Mouse (Mus musculus) heart, adult 2 months (tissue): Measurements from ENCODE around the gene Atp2a1. TPM values are rescaled to one million over a fixed set of nuclear protein-coding genes. Genes with fewer than 3 reads are reported as not detected.

Experiments
- DNase-seq, 2 experiments: peaks; one replicate each; pipeline ENCODE4 v3.0.0; 2021
- H3K27ac ChIP-seq: fragments of 200-600 bp; 2 replicates; pipeline ENCODE4 v1.8.1; 2022
- H3K27me3 ChIP-seq: fragments of 200-500 bp; 2 replicates; pipeline ENCODE4 v1.6.1; 2012; ENCODE audit warnings: mild to moderate bottlenecking, low read length, inconsistent platforms, mixed read lengths; ENCODE audit not compliant: control insufficient read depth, insufficient read depth
- H3K36me3 ChIP-seq: fragments of 200-500 bp; 2 replicates; pipeline ENCODE4 v1.6.1; 2012; ENCODE audit warnings: low read length, inconsistent platforms; ENCODE audit not compliant: control insufficient read depth, insufficient read depth
- H3K4me1 ChIP-seq: fragments of 200-500 bp; 2 replicates; pipeline ENCODE4 v1.6.1; 2011; ENCODE audit warnings: low read length; ENCODE audit not compliant: control insufficient read depth, insufficient read depth
- H3K4me3 ChIP-seq: fragments of 200-600 bp; 2 replicates; pipeline ENCODE4 v1.8.1; 2022
- H3K79me2 ChIP-seq: fragments of 200-500 bp; replicated peaks from 2 replicates; pipeline ENCODE4 v1.6.1; 2012; ENCODE audit warnings: mild to moderate bottlenecking, inconsistent platforms, low read length, moderate library complexity, mixed read lengths; ENCODE audit not compliant: control insufficient read depth, insufficient read depth
- H3K9ac ChIP-seq: fragments of 200-500 bp; 2 replicates; pipeline ENCODE4 v1.6.1; 2012; ENCODE audit warnings: low read depth, mild to moderate bottlenecking, control low read depth, inconsistent platforms, low read length, mixed read lengths
- CTCF ChIP-seq: fragments of 200-600 bp; IDR thresholded peaks from 2 replicates; pipeline ENCODE4 v1.8.1; 2022; ENCODE audit warnings: antibody characterized with exemption, mild to moderate bottlenecking, moderate library complexity
- EP300 ChIP-seq: fragments of 200-500 bp; IDR thresholded peaks from 2 replicates; pipeline ENCODE4 v1.6.1; 2011; ENCODE audit warnings: low read depth, low read length, control low read depth; ENCODE audit not compliant: insufficient read depth
- POLR2A ChIP-seq: fragments of 200-500 bp; IDR thresholded peaks from 2 replicates; pipeline ENCODE4 v1.6.1; 2011; ENCODE audit warnings: mild to moderate bottlenecking, low read depth, low read length, control low read depth; ENCODE audit not compliant: insufficient read depth
- WGBS: fragments of 180-500 bp; shearing (Covaris S2); methylation state at CpG from one replicate; pipeline ENCODE4 v1.1.7; 2018; 5-methylcytosine and 5-hydroxymethylcytosine counted together
- intact Hi-C: fragments of 180-260 bp; cut with DNase I; formaldehyde crosslinking; loops from one replicate; pipeline ENCODE4 v1.15.1; 2025
- polyA plus RNA-seq: library from polyadenylated mRNA; depleted of rRNA; stranded (reverse); fragments of >200 nt; gene quantifications from 2 replicates; pipeline ENCODE4 v1.2.3, GENCODE M21; 2012
- total RNA-seq, 2 experiments: library from RNA; stranded (reverse); gene quantifications; 2 replicates each; pipeline ENCODE4 v1.2.3; 2021

Atp2a1 gene
- total and polyA plus RNA-seq, 3 experiments = 1.1 to 6.6 (median 1.3) TPM

- peaks cover 1% of the 10 kb centered on the region; the same call in 1 of the 2 replicates for H3K4me1 ChIP-seq
- H3K9ac ChIP-seq = no peak overlapping the region
- H3K27me3 ChIP-seq = no peaks in the 10 kb centered on the region
- 37% methylated on average over 7 of the region's 7 CpGs for WGBS
- H3K27ac ChIP-seq = no peak overlapping the region
- no peak overlapping the region for H3K4me3 ChIP-seq
- intact Hi-C loops = no loop called here
- TF ChIP-seq CTCF (no peak), EP300 (no peak), POLR2A (no peak)
- H3K36me3 ChIP-seq = no peaks in the 10 kb centered on the region
- no peaks in the 10 kb centered on the region for H3K79me2 ChIP-seq
- no peak for DNase-seq
These were observed 9.0 kb downstream of the Atp2a1 start for GRCm38 (mm10) chr7:126453861-126454260.

- Histone ChIP-seq H3K27me3 (no peaks in the 10 kb centered on the region), H3K27ac (no peak overlapping the region), H3K4me3 (no peak overlapping the region), H3K9ac (no peak overlapping the region), H3K79me2 (no peaks in the 10 kb centered on the region), H3K4me1 (no peaks in the 10 kb centered on the region), H3K36me3 (no peaks in the 10 kb centered on the region)
- WGBS = 90% methylated on average over 3 of the region's 3 CpGs
- intact Hi-C loops = no loop called here
- no peak for DNase-seq
- TF ChIP-seq POLR2A = no peak
- no peak for TF ChIP-seq EP300
- TF ChIP-seq CTCF = no peak
These were observed 10.7 kb downstream of the Atp2a1 start for GRCm38 (mm10) chr7:126452244-126452643.

- no peak overlapping the region for H3K27ac ChIP-seq
- WGBS = 85% methylated on average over 6 of the region's 6 CpGs
- H3K27me3 ChIP-seq = no peaks in the 10 kb centered on the region
- TF ChIP-seq CTCF (no peak), POLR2A (no peak), EP300 (no peak)
- H3K9ac ChIP-seq = no peak overlapping the region
- intact Hi-C loops = no loop called here
- H3K4me1 ChIP-seq = no peaks in the 10 kb centered on the region
- no peaks in the 10 kb centered on the region for H3K36me3 ChIP-seq
- no peaks in the 10 kb centered on the region for H3K79me2 ChIP-seq
- DNase-seq = no peak
- no peak overlapping the region for H3K4me3 ChIP-seq
These were observed 12.3 kb downstream of the Atp2a1 start for GRCm38 (mm10) chr7:126450641-126451040.

GRCm38 (mm10) chr7:126449991-126450390 lies 12.9 kb downstream of the Atp2a1 start:
- intact Hi-C loops = no loop called here
- 88% methylated on average over 18 of the region's 18 CpGs for WGBS

GRCm38 (mm10) chr7:126448481-126448880 lies 14.4 kb downstream of the Atp2a1 start:
- Histone ChIP-seq H3K79me2 (no peaks in the 10 kb centered on the region), H3K27ac (no peak overlapping the region), H3K27me3 (no peaks in the 10 kb centered on the region), H3K4me3 (no peak overlapping the region), H3K36me3 (no peaks in the 10 kb centered on the region), H3K4me1 (no peaks in the 10 kb centered on the region), H3K9ac (no peak overlapping the region)
- intact Hi-C loops = no loop called here
- WGBS = 87% methylated on average over 19 of the region's 19 CpGs
- DNase-seq = no peak
- TF ChIP-seq POLR2A = no peak
- TF ChIP-seq CTCF = no peak
- no peak for TF ChIP-seq EP300

More at GRCm38 (mm10) chr7:126449991-126450390, 12.9 kb downstream of the Atp2a1 start:
- Histone ChIP-seq H3K9ac (no peak overlapping the region), H3K27me3 (no peaks in the 10 kb centered on the region), H3K79me2 (no peaks in the 10 kb centered on the region), H3K4me3 (no peak overlapping the region), H3K4me1 (no peaks in the 10 kb centered on the region), H3K27ac (no peak overlapping the region), H3K36me3 (no peaks in the 10 kb centered on the region)
- TF ChIP-seq EP300 (no peak), POLR2A (no peak), CTCF (no peak)
- no peak for DNase-seq

GRCm38 (mm10) chr7:126446217-126446616 lies 16.7 kb downstream of the Atp2a1 start:
- Histone ChIP-seq H3K27ac (no peak overlapping the region), H3K4me1 (no peaks in the 10 kb centered on the region), H3K27me3 (no peaks in the 10 kb centered on the region), H3K36me3 (no peaks in the 10 kb centered on the region), H3K9ac (no peak overlapping the region), H3K4me3 (no peak overlapping the region), H3K79me2 (no peaks in the 10 kb centered on the region)
- WGBS = 95% methylated on average over 21 of the region's 21 CpGs
- no peak for DNase-seq
- intact Hi-C loops = no loop called here
- TF ChIP-seq EP300 (no peak), POLR2A (no peak)
